Mouse (Mus musculus) inflammation-experienced regulatory T-cells, adult 6 months (primary cell): ENCODE measurements around the gene Dio1. TPM values are rescaled to one million over a fixed set of nuclear protein-coding genes. Genes with fewer than 3 reads are reported as not detected.

Source experiments
- ATAC-seq: one replicate; pipeline ENCODE4 v1.8.0; 2017
- polyA plus RNA-seq, 3 experiments: library from polyadenylated mRNA; unstranded; fragments of 100-300 nt; shearing (Covaris generic); gene quantifications; one replicate each; pipeline ENCODE4 v1.2.1; 2017

Dio1 gene
- polyA plus RNA-seq, 3 experiments from 2014 or later = not detected

GRCm38 (mm10) chr4:107300371-107300770 is 6.6 kb downstream of the Dio1 start:
- no peak for ATAC-seq

GRCm38 (mm10) chr4:107299779-107300340 is 7.1 kb downstream of the Dio1 start:
- no peak for ATAC-seq

DNA sequence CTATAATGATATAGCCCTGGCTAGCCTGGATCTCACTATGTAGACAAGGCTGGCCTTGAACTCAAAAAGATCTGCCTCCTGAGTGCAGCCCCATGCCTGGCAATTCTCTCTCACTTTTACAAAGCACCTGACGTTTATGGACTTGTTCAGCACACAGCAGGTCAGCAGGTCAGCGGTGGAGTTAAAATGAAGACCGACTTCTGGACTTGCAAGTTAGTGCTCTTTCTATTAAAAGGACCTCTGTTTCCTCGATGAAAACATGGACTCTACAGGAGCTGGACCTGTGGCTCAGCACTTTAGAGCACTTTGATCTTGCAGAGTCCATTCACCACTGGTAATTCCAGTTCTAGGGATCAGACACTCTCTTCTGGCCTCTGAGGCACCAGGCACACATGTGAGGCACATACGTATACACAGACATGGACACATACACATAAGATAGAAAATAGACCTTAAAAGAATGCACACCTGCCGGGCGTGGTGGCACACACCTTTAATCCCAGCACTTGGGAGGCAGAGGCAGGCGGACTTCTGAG is 8.8 kb downstream of the Dio1 start:
- no peak for ATAC-seq

DNA sequence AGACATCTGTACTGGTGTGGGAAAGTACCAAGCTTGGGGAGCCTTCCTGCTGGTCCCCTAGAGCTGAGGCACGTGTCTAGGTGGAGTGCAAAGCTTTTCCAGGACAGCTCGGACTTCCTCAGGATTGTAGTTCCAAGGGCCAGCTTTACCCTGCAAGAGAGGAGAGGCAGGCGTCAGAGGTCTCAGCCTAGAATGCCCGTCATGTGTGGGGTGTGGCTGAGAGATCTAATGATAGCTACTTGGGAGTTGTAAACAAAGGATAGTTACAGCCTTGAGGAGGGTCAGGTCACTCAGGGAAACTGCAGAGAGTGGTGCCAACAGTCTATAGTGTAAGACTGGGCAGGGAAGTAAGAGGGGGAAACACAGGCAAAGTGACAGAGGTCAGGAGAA is 14.7 kb downstream of the Dio1 start:
- no peak for ATAC-seq

- ATAC-seq = no peak
Observed at GRCm38 (mm10) chr4:107291611-107292272, 15.2 kb downstream of the Dio1 start.

GRCm38 (mm10) chr4:107287517-107287916 is 19.5 kb downstream of the Dio1 start:
- no peak for ATAC-seq

GRCm38 (mm10) chr4:107286386-107286785 is 20.6 kb downstream of the Dio1 start:
- ATAC-seq = no peak

DNA sequence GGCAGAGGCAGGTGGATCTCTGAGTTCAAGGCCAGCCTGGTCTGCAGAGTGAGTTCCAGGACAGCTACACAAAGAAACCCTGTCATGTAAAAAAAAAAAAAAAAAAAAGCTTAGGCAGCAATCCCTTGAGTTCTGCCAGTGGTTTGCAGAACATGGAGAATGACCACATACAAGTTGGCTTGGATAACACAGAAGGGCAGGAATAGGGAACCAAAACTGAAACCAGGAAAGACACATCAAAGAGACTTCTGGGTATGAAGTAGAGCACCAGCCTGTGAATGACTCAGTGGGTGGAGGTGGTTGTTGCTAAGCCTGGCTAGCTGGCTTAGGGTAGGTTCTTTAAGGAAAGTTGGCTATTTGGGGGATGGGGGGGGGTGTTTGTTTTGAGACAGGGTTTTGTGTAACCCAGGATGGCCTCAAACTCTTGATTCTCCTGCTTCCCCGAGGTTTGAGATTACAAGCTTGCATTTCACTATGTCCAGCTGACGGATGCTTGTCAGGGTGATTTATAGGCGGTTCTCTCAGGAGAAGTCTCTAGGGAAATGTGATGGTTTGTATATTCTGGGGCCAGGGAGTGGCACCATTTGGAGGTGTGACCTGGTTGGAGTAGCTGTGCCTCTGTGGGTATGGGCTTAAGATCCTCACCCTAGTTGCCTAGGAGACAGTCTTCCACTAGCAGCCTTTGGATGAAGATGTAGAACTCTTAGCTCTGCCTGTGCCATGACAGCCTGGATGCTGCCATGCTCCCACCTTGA is 21.3 kb downstream of the Dio1 start:
- no peak for ATAC-seq

GRCm38 (mm10) chr4:107280843-107281475 is 26.0 kb downstream of the Dio1 start:
- no peak for ATAC-seq

- ATAC-seq = no peak
Observed at GRCm38 (mm10) chr4:107278188-107278707, 28.7 kb downstream of the Dio1 start.

DNA sequence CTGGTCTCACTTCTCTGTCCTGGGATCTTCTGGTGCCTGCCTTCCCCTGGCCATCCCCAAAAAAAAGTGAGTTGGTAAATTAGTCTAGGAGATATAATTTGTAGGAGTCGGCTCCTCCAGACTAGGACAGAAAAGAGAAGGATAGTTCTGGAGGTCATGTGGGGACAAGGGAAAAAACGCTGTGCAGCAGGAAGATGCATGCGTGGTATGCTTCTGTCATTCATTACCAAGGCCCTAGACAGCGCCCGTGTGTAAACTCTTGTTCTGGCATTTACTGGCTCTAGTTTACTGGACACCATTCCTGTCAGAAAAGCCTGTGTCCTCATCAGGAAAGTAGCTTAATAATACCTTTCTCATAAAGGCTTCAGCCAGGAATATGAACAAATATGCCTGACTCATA is 32.5 kb downstream of the Dio1 start:
- no peak for ATAC-seq

GRCm38 (mm10) chr4:107273683-107274082 is 33.3 kb downstream of the Dio1 start:
- no peak for ATAC-seq

DNA sequence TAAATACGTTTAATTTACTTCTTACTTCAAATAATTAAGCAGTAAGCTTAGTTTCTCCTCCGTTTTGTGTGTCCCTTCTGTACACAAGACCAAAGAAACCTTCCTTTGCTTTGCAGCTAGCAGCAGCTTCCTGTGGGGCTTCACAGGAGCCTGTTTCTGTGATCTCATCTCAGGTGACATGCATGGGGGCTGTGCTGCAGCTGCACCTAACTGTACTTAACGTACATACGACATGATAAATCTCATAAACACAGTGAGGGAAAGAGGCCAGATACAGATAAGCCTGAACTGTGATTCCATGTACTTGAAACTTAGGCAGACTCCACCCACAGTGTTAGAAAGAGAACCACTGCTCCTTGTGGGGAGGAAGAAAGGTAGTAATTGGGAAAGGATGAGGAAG is 47.0 kb downstream of the Dio1 start:
- ATAC-seq = peak; percentile 50

GRCm38 (mm10) chr4:107254414-107254813 is 52.6 kb downstream of the Dio1 start:
- no peak for ATAC-seq

DNA sequence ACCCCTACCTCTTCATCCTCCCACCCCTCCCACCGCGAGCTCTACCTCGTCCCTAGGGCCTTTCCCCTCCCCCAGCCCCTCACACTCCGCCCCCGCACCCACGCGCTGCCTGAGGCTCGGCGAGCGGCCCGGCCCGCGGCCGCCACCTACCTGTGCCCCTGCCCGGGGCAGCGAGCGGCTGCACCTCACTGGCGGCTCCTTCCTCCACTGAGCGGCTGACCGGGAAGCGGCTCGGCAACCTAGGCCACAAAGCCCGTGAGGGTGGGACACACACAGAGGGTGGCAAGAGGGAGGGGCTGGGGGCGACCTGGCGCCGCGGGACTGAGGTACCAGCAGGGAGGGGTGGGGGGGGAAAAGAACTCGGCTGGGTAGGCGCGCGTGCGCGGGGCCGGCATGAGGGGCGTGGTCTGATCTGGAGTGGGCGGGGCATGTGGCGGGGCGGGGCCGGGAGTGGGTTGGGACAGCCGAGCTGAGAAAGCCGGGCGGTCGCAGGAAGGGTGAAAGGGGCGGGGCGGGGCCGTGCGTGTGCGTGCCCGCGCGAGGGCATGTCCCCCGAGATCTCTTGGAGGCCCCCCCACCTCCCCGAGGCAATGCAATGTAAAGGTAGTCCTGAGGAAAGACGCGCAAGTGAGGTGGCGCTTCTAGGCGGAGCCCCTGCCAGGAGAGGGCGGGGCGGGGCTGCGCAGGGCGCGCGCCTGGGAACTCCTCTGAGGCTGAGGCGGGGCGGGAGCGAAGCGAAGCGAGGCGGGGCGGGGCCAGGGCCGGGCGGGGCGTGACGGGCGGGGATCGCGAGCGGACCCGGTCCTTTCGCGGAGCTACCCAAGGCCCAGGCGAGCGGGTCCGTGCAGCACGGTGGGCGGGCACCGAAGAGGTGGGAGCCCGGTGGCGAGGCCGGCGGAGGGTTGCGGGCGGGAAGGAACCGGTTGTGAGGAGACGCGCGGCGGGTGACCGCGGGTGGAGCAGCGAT is 53.6 kb downstream of the Dio1 start, which contains the start of the genes Lrrc42 and Hspb11:
Gene Lrrc42, minus strand, starts transcription at position 408 of the 967 bp plus-strand sequence.
Gene Hspb11, plus strand, starts transcription at position 469 of the 967 bp plus-strand sequence.
- ATAC-seq = peak; percentile 96

GRCm38 (mm10) chr4:107252522-107252921 is 54.4 kb downstream of the Dio1 start:
- no peak for ATAC-seq

DNA sequence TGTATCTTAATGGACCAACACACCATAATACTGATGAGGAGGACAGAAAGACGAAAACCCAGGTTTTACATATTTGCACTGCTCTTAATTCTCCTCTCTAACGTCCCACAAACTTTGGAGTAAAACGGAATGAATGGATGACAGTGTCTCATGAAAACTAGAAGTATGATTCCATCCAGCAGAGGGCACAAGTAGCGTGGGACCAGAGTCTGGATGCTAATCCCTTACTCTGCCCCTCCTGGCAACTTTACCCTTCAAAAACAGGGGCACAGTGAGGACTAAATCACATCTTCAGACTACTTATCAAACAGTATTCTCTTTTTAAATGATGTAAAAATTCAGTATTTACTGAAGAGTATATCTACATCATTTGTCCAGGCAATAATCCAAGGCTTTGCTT is 56.5 kb downstream of the Dio1 start:
- ATAC-seq = no peak

- ATAC-seq = no peak
Observed at GRCm38 (mm10) chr4:107249471-107249870, 57.5 kb downstream of the Dio1 start.

- ATAC-seq = no peak
Observed at GRCm38 (mm10) chr4:107248061-107248460, 58.9 kb downstream of the Dio1 start.

- no peak for ATAC-seq
Observed at GRCm38 (mm10) chr4:107247110-107247509, 59.9 kb downstream of the Dio1 start.

DNA sequence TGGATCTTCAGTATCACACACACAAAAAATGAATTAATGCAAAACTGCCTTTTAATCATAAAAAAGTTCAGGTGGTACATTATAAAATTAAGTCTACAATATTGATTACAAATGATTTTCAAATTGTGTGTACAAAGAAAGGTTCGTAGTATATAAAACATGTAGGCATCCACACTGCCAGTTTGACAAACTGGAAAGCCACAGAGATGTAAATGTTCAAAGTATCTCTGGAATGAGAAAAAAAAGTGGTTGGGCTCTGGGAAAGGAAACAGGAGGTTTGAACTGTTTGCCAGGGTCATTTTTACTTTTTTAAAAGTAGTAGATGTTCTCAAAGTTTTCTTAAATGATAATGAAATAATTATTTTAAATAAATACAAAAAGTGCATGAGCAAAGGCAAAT is 60.9 kb downstream of the Dio1 start:
- ATAC-seq = no peak

- ATAC-seq = no peak
Observed at GRCm38 (mm10) chr4:107245368-107245767, 61.6 kb downstream of the Dio1 start.
